Mouse (Mus musculus) hindbrain, embryonic 13.5 days (tissue): ENCODE data around the gene Eda. TPM values are rescaled to one million over a fixed set of nuclear protein-coding genes. Genes with fewer than 3 reads are reported as not detected.
"Not testable (repeated sequence)": the region's sequence is repeated elsewhere in the genome, so short reads cannot be mapped to it uniquely, and the experiment has no call there.

Experiments used
- ATAC-seq: fragments of 200-750 bp; cut with Nextera tagmentation; 2 replicates; pipeline ENCODE4 v1.8.0; 2017; ENCODE audit warnings: moderate TSS enrichment; ENCODE audit not compliant: low FRiP score
- H3K27ac ChIP-seq: fragments of 300-500 bp; sonication (generic); 2 replicates; pipeline ENCODE4 v1.5.1; 2015; ENCODE audit warnings: inconsistent platforms, mild to moderate bottlenecking, moderate library complexity
- H3K27me3 ChIP-seq: fragments of 300-500 bp; sonication (generic); 2 replicates; pipeline ENCODE4 v1.6.1; 2015; ENCODE audit warnings: mild to moderate bottlenecking, inconsistent platforms
- H3K36me3 ChIP-seq: fragments of 300-500 bp; sonication (generic); 2 replicates; pipeline ENCODE4 v1.6.1; 2015; ENCODE audit warnings: mild to moderate bottlenecking, inconsistent platforms
- H3K4me1 ChIP-seq: fragments of 300-500 bp; sonication (generic); replicated peaks from 2 replicates; pipeline ENCODE4 v1.6.1; 2015; ENCODE audit warnings: inconsistent platforms
- H3K4me2 ChIP-seq: fragments of 300-500 bp; sonication (generic); 2 replicates; pipeline ENCODE4 v1.6.1; 2015; ENCODE audit warnings: inconsistent platforms, mild to moderate bottlenecking, moderate library complexity
- H3K4me3 ChIP-seq: fragments of 300-500 bp; sonication (generic); 2 replicates; pipeline ENCODE4 v1.5.1; 2015; ENCODE audit warnings: mild to moderate bottlenecking, inconsistent platforms
- H3K9ac ChIP-seq: fragments of 300-500 bp; sonication (generic); 2 replicates; pipeline ENCODE4 v1.6.1; 2015; ENCODE audit warnings: mild to moderate bottlenecking, inconsistent platforms
- H3K9me3 ChIP-seq: fragments of 300-500 bp; sonication (generic); 2 replicates; pipeline ENCODE4 v1.6.1; 2016; ENCODE audit warnings: inconsistent platforms
- WGBS: fragments of 180-500 bp; shearing (Covaris S2); methylation state at CpG from one replicate; pipeline ENCODE4 v1.1.7; 2015; 5-methylcytosine and 5-hydroxymethylcytosine counted together
- microRNA counts: library from miRNA; unstranded; fragments of <30 nt; microRNA quantifications from one replicate; lab custom pipeline; 2016
- microRNA-seq: library from miRNA; unstranded; fragments of <30 nt; microRNA quantifications from one replicate; pipeline ENCODE4, GENCODE M21; 2016
- polyA plus RNA-seq: library from polyadenylated mRNA; unstranded; fragments of >200 nt; fragmentation: Nextera tagmentation; extraction: Ambion mirVana; gene quantifications from 2 replicates; pipeline ENCODE4 v1.2.1, GENCODE M21; 2015

Gene Eda
- polyA plus RNA-seq, 1 experiment from 2014 or later: 1.4 TPM

GRCm38 (mm10) chrX:100432311-100432710 is 456.9 kb downstream of the Eda start:
- H3K27ac ChIP-seq: no peak overlapping the region
- H3K4me1 ChIP-seq: no peaks in the 10 kb centered on the region
- no peak overlapping the region for H3K9ac ChIP-seq
- no peak overlapping the region for H3K4me3 ChIP-seq
- no peak for ATAC-seq
- H3K9me3 ChIP-seq: no peaks in the 10 kb centered on the region
- WGBS: 73% methylated on average over 3 of the region's 3 CpGs
- peaks cover 20% of the 10 kb centered on the region; the same call in 1 of the 2 replicates for H3K27me3 ChIP-seq
- no peak overlapping the region for H3K4me2 ChIP-seq
- no peaks in the 10 kb centered on the region for H3K36me3 ChIP-seq

- H3K4me3 ChIP-seq, H3K9me3 ChIP-seq, H3K9ac ChIP-seq, ATAC-seq, H3K4me1 ChIP-seq, H3K36me3 ChIP-seq, H3K27ac ChIP-seq, H3K4me2 ChIP-seq: not testable (repeated sequence)
- peaks cover 10% of the 10 kb centered on the region; the same call in 1 of the 2 replicates for H3K27me3 ChIP-seq
- WGBS: 98% methylated on average over 2 of the region's 2 CpGs
These were observed 467.2 kb downstream of the Eda start, which contains the start of gene Awat2 for GRCm38 (mm10) chrX:100442617-100443016. Gene Awat2 (minus strand): TSS chrX:100442717.

- WGBS: 90% methylated on average over 7 of the region's 7 CpGs
These were observed 468.1 kb downstream of the Eda start for GRCm38 (mm10) chrX:100443532-100443931.

More at GRCm38 (mm10) chrX:100443532-100443931, 468.1 kb downstream of the Eda start:
- H3K27ac ChIP-seq: no peak overlapping the region
- no peak for ATAC-seq
- H3K9ac ChIP-seq: no peak overlapping the region
- no peak overlapping the region for H3K4me3 ChIP-seq
- H3K4me1 ChIP-seq: no peaks in the 10 kb centered on the region
- no peak overlapping the region for H3K4me2 ChIP-seq
- no peaks in the 10 kb centered on the region for H3K9me3 ChIP-seq
- no peaks in the 10 kb centered on the region for H3K36me3 ChIP-seq
- peaks cover 10% of the 10 kb centered on the region; the same call in 1 of the 2 replicates for H3K27me3 ChIP-seq

MicroRNAs within 50 kb of the gene (microRNA counts, 519-probe panel; counts per million panel counts)
- microRNA mmu-miR-676 (lab: Ali Mortazavi, UCI): 3,111 counts per million, percentile 35 among the panel's probes with 10 or more counts

Small RNA genes lying within 50 kb of the gene (microRNA-seq; reads per million reads assigned to microRNA genes)
- 476 reads per million, percentile 69 among the genes with 10 or more reads in this experiment for gene Mir676

Other genes with a start within 250 kb of the Eda start
- gene Tmem28, start 154.6 kb upstream of the Eda start, polyA plus RNA-seq: 1.3 and 1.5 TPM in 2 replicates